Mouse (Mus musculus) mouse trophoblast stem cell (cell line): Measurements from ENCODE around the gene Gucy1b2.

Experiments
- in situ Hi-C, 2 experiments: fragments of 300-500 bp; cut with MseI, MboI; formaldehyde crosslinking; loops; 2 replicates in 1 of 2; 3 replicates in 1 of 2; pipeline ENCODE4 v1.15.1; 2025

Gucy1b2 gene

GRCm38 (mm10) chr14:62446385-62447213 is 9.5 kb downstream of the Gucy1b2 start:
- in situ Hi-C loops: no loop called here

GRCm38 (mm10) chr14:62443840-62444430 is 12.2 kb downstream of the Gucy1b2 start:
- in situ Hi-C loops: no loop called here

- in situ Hi-C loops: no loop called here
Observed at GRCm38 (mm10) chr14:62442971-62443370, 13.1 kb downstream of the Gucy1b2 start.

- in situ Hi-C loops: no loop called here
Observed at GRCm38 (mm10) chr14:62440036-62440435, 16.1 kb downstream of the Gucy1b2 start.

- in situ Hi-C loops: no loop called here
Observed at GRCm38 (mm10) chr14:62438236-62438635, 17.9 kb downstream of the Gucy1b2 start.

- in situ Hi-C loops: no loop called here
Observed at GRCm38 (mm10) chr14:62437806-62438205, 18.3 kb downstream of the Gucy1b2 start.

GRCm38 (mm10) chr14:62425277-62425691 is 30.8 kb downstream of the Gucy1b2 start:
- in situ Hi-C loops: no loop called here

GRCm38 (mm10) chr14:62422265-62422664 is 33.8 kb downstream of the Gucy1b2 start:
- in situ Hi-C loops: no loop called here

- in situ Hi-C loops: no loop called here
Observed at GRCm38 (mm10) chr14:62417501-62417900, 38.6 kb downstream of the Gucy1b2 start.

- in situ Hi-C loops: no loop called here
Observed at GRCm38 (mm10) chr14:62416742-62417134, 39.4 kb downstream of the Gucy1b2 start.

- in situ Hi-C loops: no loop called here
Observed at GRCm38 (mm10) chr14:62416007-62416741, 39.9 kb downstream of the Gucy1b2 start.

GRCm38 (mm10) chr14:62395346-62395745 is 60.7 kb downstream of the Gucy1b2 start:
- in situ Hi-C loops: no loop called here

- in situ Hi-C loops: no loop called here
Observed at GRCm38 (mm10) chr14:62392754-62393153, 63.3 kb downstream of the Gucy1b2 start.

GRCm38 (mm10) chr14:62389729-62390536 is 66.2 kb downstream of the Gucy1b2 start:
- in situ Hi-C loops: no loop called here

- in situ Hi-C loops: no loop called here
Observed at GRCm38 (mm10) chr14:62389064-62389728, 66.9 kb downstream of the Gucy1b2 start.

GRCm38 (mm10) chr14:62383786-62384299 is 72.2 kb downstream of the Gucy1b2 start:
- in situ Hi-C loops: no loop called here

- in situ Hi-C loops: no loop called here
Observed at GRCm38 (mm10) chr14:62383109-62383508, 73.0 kb downstream of the Gucy1b2 start.

GRCm38 (mm10) chr14:62380606-62381005 is 75.5 kb downstream of the Gucy1b2 start:
- in situ Hi-C loops: no loop called here

GRCm38 (mm10) chr14:62379391-62379790 is 76.7 kb downstream of the Gucy1b2 start:
- in situ Hi-C loops: no loop called here

- in situ Hi-C loops: no loop called here
Observed at GRCm38 (mm10) chr14:62376115-62376514, 80.0 kb downstream of the Gucy1b2 start.

GRCm38 (mm10) chr14:62375694-62376093 is 80.4 kb downstream of the Gucy1b2 start:
- in situ Hi-C loops: no loop called here
